Mouse (Mus musculus): Measurements from ENCODE around the gene Med13.

DNA sequence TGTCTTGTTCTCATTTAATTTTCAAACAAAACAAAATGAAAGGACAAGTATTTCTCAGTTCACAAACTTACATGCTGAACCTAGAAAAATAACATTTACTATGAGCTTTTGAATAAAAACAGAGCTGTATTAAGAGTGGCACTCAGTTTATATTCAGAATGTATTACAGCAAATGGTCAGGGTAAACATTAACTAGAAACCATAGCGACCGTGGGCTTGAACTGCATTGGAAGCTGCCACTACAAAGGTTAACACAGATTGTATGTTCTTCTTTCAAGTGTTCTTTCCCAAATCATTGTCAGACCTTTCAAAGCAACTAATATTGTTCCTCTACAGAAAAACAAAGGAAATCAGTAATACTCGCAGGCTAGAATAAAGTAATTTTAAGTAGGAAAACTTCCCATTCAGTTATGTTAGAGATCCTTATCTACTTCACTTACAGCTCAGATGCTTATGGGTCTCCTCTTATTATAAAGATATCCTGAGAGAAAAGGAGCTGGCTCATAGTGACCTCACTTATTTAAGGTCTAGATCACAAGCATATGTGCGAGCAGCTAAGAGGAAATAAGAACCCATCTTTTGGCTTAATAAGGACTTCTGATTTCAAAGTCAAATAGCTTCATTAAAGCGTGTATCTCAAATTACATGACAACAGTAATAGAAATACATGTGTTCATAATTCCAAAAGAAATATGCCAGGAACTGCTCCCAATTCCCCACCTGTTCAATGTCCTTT, 9.8 kb downstream of the Med13 start:
- TF ChIP-seq CTCF (conservative IDR thresholded peaks at IDR 0.05; ENCODE audit: insufficient read depth, insufficient read length, low read depth, low read length) (no peak), POLR2A (IDR thresholded peaks at IDR 0.05; ENCODE audit: low read depth, low read length) (no peak)

All from kidney, adult 2 months (tissue).